Mouse (Mus musculus): ENCODE results near the gene Msx3.

DNA sequence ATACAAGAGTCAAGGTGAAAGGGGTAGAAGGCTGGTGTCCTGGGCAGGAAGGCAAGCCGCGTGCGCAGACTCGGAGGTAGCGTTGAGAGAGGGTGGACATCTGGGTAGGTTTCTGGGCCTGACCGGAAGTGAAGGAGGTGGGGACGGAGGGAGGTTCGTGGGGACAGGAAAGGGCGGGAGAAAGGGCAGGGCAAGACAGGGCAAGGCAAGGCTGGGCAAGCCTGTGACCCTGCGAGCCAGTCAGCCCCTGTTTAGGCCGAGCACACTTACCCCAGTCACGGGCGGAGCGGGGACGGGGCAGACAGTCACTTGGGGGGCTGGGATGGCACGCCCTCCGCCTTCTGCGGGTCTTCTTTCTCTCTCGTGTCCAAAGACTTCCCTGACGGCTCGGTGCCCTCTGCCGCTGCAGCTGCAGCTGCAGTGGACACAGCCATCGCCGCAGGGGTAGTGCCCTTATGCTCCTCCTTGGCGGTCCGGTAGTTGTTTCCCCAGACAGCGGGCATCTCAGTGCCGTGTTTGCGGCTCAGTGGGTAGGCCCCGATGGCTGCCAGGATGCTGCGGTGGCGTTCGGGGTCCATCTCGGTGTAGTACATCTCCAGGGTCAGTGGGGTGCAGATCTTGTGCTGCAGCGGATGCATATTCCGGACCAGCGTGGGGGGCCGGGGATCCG is 21.3 kb upstream of the Msx3 start:
- TF ChIP-seq CTCF (IDR thresholded peaks at IDR 0.05; ENCODE audit: borderline replicate concordance, control insufficient read depth, extremely low read depth, insufficient read depth, low read length, poor library complexity) (no peak), POLR2A (IDR thresholded peaks at IDR 0.05; ENCODE audit: control insufficient read depth, extremely low read depth, insufficient read depth, low read length, poor library complexity) (no peak)
